Mouse (Mus musculus): ENCODE data around the gene Trip6. TPM values are rescaled to one million over a fixed set of nuclear protein-coding genes. Genes with fewer than 3 reads are reported as not detected.

The Trip6 gene
- polyA plus RNA-seq, 1 experiment from 2014 or later = 81.6 TPM

DNA sequence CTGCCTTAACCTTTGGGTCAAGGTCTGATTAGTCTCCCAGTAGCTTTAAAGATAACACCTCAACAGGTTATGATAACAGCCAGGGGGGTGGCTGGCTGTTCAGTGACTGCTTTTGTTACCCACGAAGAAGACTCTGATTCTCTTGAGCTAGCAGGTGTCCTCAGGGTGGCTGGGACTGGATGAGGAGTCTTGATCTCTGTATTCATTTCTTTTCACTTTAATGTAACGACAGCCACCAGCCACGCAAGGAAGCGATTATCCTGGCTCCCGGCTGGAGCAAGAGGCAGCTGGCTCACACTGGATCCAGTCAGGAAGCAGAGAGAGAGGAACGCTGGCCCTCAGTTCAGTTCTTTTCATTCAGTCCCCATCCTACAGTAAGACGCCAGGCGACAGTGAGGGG lies 23.0 kb upstream of the Trip6 start:
- no peak for ATAC-seq (ENCODE audit: insufficient number of reproducible peaks, insufficient read depth, low FRiP score, low TSS enrichment, low read depth)
- H3K27ac ChIP-seq = no peak overlapping the region
- no peaks in the 10 kb centered on the region for H3K36me3 ChIP-seq
- no peak overlapping the region for H3K4me3 ChIP-seq (replicated peaks)
- H3K27me3 ChIP-seq = no peaks in the 10 kb centered on the region
- H3K4me1 ChIP-seq (replicated peaks) = peaks cover 23% of the 10 kb centered on the region
- WGBS = 41% methylated on average over 8 of the region's 8 CpGs
- H3K9ac ChIP-seq (replicated peaks) = no peak overlapping the region
- H3K9me3 ChIP-seq = no peaks in the 10 kb centered on the region
- no peak overlapping the region for H3K4me2 ChIP-seq

DNA sequence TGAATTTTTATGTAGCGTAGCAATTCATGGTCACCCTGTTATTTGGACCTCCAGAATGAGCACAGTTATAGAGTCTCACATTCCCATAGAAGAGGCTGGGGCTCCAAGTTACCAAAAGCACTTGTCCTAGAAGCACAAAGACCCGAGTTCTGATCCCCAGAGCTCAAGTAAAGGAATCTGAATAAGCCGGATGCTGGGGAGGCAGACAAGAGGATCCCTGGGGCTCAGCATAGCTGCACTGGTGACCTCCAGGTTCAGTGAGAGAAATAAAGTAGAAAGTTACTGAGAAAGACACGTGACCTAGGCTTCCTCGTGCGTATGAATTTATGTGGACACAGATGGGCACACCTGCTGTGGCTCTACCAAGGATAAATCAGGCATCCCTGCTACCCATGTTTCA lies 20.9 kb upstream of the Trip6 start:
- peaks cover 26% of the 10 kb centered on the region for H3K4me1 ChIP-seq (replicated peaks)
- H3K27ac ChIP-seq = no peak overlapping the region
- no peak for ATAC-seq (ENCODE audit: insufficient number of reproducible peaks, insufficient read depth, low FRiP score, low TSS enrichment, low read depth)
- no peaks in the 10 kb centered on the region for H3K9me3 ChIP-seq
- no peak overlapping the region for H3K4me3 ChIP-seq (replicated peaks)
- WGBS = 77% methylated on average over 6 of the region's 6 CpGs
- no peaks in the 10 kb centered on the region for H3K27me3 ChIP-seq
- no peak overlapping the region for H3K4me2 ChIP-seq
- H3K9ac ChIP-seq (replicated peaks) = no peak overlapping the region
- peaks cover 3% of the 10 kb centered on the region; the same call in 1 of the 2 replicates for H3K36me3 ChIP-seq

DNA sequence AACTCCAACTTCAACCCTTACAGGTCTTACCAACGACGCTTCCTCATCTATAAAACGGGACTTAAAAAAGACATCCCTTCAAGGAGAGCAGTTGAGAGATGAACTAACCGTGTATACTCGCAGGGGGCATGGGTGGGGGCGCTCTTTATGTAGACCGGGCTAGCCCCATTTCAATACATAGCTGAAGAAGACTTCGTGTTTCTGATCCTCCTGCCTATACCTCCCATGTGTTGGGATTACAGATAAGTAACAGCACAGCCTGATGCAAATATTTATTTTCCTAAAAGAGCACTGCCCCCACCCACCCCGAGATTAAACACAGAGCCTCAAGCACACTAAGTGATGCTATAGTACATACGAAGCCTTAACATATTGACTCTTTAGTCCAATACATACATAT lies 20.1 kb upstream of the Trip6 start:
- Histone ChIP-seq H3K27ac (no peak overlapping the region), H3K4me2 (peak overlapping the region; percentile 91; the same call in 1 of the 2 replicates), H3K9me3 (no peaks in the 10 kb centered on the region), H3K36me3 (peaks cover 5% of the 10 kb centered on the region), H3K4me3 (replicated peaks) (no peak overlapping the region), H3K4me1 (replicated peaks) (peaks cover 19% of the 10 kb centered on the region), H3K9ac (replicated peaks) (no peak overlapping the region), H3K27me3 (no peaks in the 10 kb centered on the region)
- WGBS = 56% methylated on average over 10 of the region's 10 CpGs
- no peak for ATAC-seq (ENCODE audit: insufficient number of reproducible peaks, insufficient read depth, low FRiP score, low TSS enrichment, low read depth)

DNA sequence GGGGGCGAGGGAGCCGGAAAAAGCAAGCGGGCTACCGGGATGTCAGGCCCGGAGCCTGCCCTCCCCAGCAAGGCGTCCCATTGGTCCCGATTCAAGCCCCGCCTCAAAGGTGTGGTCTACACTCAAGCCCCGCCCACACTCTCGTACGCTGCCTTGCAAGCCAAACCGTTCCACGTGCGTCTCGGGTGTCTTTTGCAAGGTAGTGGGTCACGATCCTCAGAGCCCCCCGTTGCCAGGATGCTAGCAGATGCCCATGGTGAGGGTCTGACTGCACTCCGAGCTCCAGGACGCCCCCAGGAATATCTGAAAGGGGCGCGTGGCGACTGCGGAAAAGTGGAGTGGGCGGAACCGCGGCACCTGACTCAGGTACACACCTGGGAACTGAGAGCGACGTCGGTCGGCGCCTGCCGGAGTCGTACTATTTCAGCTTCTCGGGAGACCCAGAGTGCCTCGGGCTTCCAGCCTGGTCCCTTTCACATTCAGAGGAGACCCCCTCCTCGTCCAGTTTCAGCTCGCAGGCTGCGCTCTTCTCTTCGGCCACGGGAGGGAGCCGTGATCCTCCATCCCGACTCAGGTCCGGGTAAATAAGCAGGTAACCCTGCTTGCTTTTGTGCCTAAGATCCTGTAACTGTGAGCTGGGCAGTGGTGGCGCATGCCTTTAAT lies 19.4 kb upstream of the Trip6 start, which contains the start of gene Slc12a9:
Gene Slc12a9, minus strand, starts transcription at position 86 of the 663 bp plus-strand sequence.
- H3K9ac ChIP-seq (replicated peaks) = peak within 1 kb of the TSS; percentile 71
- WGBS = under 1% methylated on average over 44 of the region's 44 CpGs
- H3K4me3 ChIP-seq (replicated peaks) = peak within 1 kb of the TSS; percentile 67
- peak; percentile 77 for ATAC-seq (ENCODE audit: insufficient number of reproducible peaks, insufficient read depth, low FRiP score, low TSS enrichment, low read depth)
- H3K4me1 ChIP-seq (replicated peaks) = peaks cover 12% of the 10 kb centered on the region
- peak within 1 kb of the TSS; percentile 42; the same call in 1 of the 2 replicates for H3K27ac ChIP-seq
- H3K36me3 ChIP-seq = peaks cover 6% of the 10 kb centered on the region
- no peaks in the 10 kb centered on the region for H3K9me3 ChIP-seq
- no peaks in the 10 kb centered on the region for H3K27me3 ChIP-seq
- H3K4me2 ChIP-seq = peak within 1 kb of the TSS; percentile 91

DNA sequence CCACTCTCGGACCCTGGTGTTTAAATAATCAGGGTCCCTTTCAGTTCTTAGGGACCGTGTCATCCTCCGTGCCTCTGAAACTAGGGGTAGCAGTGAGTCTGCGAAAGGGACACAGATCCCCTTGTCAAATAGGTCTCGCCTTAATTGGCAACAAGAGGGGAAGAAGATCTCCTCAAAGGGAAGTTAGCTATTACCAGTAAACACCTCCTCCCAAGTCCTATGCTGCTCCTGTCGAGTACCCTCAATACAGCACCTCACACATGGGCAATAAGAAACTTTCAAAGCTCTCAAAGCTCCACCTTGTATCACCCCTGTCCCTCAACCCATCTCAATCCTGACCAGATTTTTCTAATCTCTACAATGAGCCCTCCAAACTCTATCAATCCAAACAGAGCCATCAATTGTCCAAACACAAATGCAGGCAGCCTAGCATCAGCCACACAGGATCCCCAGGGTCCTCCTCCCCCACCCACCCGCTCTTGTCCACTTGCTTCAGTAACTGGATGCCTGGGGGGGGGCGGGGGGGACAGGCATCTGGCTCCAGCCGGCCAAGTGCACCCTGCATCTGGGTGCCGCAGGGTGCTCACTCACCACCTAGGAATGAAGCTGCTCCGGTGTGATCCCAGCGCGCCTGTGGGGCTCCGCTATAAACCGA lies 18.8 kb upstream of the Trip6 start:
- H3K9me3 ChIP-seq = no peaks in the 10 kb centered on the region
- peak overlapping the region; percentile 67 for H3K4me3 ChIP-seq (replicated peaks)
- peak; percentile 23 for ATAC-seq (ENCODE audit: insufficient number of reproducible peaks, insufficient read depth, low FRiP score, low TSS enrichment, low read depth)
- H3K27ac ChIP-seq = peak overlapping the region; percentile 42; the same call in 1 of the 2 replicates
- peak overlapping the region; percentile 71 for H3K9ac ChIP-seq (replicated peaks)
- H3K4me1 ChIP-seq (replicated peaks) = peaks cover 12% of the 10 kb centered on the region
- peak overlapping the region; percentile 91 for H3K4me2 ChIP-seq
- H3K36me3 ChIP-seq = peaks cover 9% of the 10 kb centered on the region
- H3K27me3 ChIP-seq = no peaks in the 10 kb centered on the region
- 17% methylated on average over 15 of the region's 15 CpGs for WGBS

DNA sequence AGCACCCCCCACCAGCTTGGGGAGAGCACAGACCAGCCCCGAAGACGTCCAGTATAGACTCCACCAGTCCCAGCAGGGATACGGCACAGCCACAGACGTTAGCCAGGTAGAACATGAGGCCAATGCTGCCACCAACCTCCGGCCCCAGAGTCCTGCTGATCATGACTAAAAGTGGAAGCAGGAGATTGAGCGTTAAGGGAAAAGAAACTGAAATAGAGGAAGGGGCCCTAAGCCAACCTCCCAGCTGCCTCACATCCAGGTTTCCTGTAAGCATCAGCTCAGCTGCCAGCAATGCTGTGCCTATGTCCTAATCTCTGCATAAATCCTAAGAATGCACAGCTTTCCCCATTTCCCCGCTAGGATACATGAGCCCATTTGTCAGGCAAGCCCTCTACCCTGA lies 16.7 kb upstream of the Trip6 start:
- Histone ChIP-seq H3K4me3 (replicated peaks) (no peak overlapping the region), H3K4me2 (no peak overlapping the region), H3K36me3 (peaks cover 26% of the 10 kb centered on the region), H3K9ac (replicated peaks) (no peak overlapping the region), H3K9me3 (no peaks in the 10 kb centered on the region), H3K27ac (no peak overlapping the region), H3K4me1 (replicated peaks) (peaks cover 12% of the 10 kb centered on the region), H3K27me3 (no peaks in the 10 kb centered on the region)
- WGBS = 81% methylated on average over 7 of the region's 7 CpGs
- no peak for ATAC-seq (ENCODE audit: insufficient number of reproducible peaks, insufficient read depth, low FRiP score, low TSS enrichment, low read depth)

DNA sequence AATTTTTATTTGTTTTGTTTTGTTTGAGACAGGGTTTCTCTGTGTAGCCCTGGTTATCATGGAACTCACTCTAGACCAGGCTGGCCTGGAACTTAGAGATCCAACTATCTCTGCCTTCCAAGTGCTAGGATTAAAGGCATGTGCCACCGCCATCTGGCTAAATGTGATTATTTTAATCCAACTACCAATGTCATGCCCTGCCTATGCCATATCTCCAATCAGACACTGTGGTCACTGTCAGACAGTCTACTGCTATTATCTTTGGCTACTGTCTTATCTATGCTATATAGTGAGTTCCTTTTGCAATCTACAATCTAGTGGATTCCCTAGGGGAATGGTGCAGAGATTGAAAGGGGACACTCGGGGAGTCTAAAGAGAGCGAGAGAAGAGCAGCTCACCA lies 6.8 kb upstream of the Trip6 start:
- no peak overlapping the region for H3K9ac ChIP-seq (replicated peaks)
- H3K4me3 ChIP-seq (replicated peaks) = no peak overlapping the region
- peaks cover 73% of the 10 kb centered on the region for H3K36me3 ChIP-seq
- no peaks in the 10 kb centered on the region for H3K4me1 ChIP-seq (replicated peaks)
- ATAC-seq (ENCODE audit: insufficient number of reproducible peaks, insufficient read depth, low FRiP score, low TSS enrichment, low read depth) = no peak
- no peaks in the 10 kb centered on the region for H3K9me3 ChIP-seq
- 95% methylated on average over 3 of the region's 3 CpGs for WGBS
- no peaks in the 10 kb centered on the region for H3K27me3 ChIP-seq
- H3K27ac ChIP-seq = no peak overlapping the region
- H3K4me2 ChIP-seq = no peak overlapping the region

DNA sequence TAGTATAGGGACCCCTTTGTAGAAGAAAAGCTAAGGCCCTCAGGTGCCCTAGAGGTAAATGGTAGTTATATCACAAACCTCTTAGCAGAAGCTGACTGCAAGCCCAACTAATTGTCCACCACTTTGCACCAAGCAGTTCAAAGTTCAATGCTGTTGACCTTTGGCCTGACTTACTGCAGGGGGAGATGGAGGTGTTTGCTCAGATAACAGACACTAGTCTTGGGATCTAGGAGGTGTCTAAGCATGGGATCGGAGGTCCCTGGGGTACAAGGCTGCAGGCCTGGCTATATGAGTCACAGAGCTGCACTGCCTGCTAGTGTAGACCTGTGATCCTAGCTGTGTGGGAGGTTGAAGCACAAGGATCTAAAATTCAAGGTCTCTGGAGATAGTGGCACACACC lies 4.4 kb upstream of the Trip6 start:
- H3K4me3 ChIP-seq (replicated peaks) = no peak overlapping the region
- H3K36me3 ChIP-seq = peaks cover 56% of the 10 kb centered on the region
- H3K9me3 ChIP-seq = no peaks in the 10 kb centered on the region
- no peaks in the 10 kb centered on the region for H3K27me3 ChIP-seq
- peaks cover 14% of the 10 kb centered on the region for H3K4me1 ChIP-seq (replicated peaks)
- no peak overlapping the region for H3K4me2 ChIP-seq
- H3K9ac ChIP-seq (replicated peaks) = no peak overlapping the region
- no peak overlapping the region for H3K27ac ChIP-seq
- WGBS = 82% methylated on average over 1 of the region's 1 CpGs
- no peak for ATAC-seq (ENCODE audit: insufficient number of reproducible peaks, insufficient read depth, low FRiP score, low TSS enrichment, low read depth)

DNA sequence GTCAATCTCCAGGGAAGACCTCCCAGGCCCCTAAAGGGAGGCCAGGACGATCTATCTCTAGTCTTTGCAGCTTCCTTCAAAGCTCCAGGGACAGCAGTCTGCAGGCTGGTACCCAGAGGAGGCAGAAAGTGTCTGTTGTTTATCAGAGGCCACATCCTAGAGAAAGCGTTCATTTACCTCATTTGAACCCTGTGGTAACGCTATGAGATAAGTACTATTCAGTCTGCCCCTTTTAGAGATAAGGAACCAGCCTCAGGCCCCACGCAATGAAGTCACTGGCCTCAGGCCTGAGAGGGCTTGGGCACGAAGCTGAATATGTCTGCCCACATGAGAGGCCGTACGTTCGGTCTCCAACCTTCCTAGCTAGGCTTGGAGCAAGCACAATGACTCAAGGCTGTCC lies 3.2 kb upstream of the Trip6 start:
- WGBS = 89% methylated on average over 8 of the region's 8 CpGs
- Histone ChIP-seq H3K4me3 (replicated peaks) (no peak overlapping the region), H3K9me3 (no peaks in the 10 kb centered on the region), H3K9ac (replicated peaks) (no peak overlapping the region), H3K27me3 (no peaks in the 10 kb centered on the region), H3K27ac (no peak overlapping the region), H3K4me2 (no peak overlapping the region), H3K36me3 (peaks cover 50% of the 10 kb centered on the region), H3K4me1 (replicated peaks) (peaks cover 26% of the 10 kb centered on the region)
- no peak for ATAC-seq (ENCODE audit: insufficient number of reproducible peaks, insufficient read depth, low FRiP score, low TSS enrichment, low read depth)

DNA sequence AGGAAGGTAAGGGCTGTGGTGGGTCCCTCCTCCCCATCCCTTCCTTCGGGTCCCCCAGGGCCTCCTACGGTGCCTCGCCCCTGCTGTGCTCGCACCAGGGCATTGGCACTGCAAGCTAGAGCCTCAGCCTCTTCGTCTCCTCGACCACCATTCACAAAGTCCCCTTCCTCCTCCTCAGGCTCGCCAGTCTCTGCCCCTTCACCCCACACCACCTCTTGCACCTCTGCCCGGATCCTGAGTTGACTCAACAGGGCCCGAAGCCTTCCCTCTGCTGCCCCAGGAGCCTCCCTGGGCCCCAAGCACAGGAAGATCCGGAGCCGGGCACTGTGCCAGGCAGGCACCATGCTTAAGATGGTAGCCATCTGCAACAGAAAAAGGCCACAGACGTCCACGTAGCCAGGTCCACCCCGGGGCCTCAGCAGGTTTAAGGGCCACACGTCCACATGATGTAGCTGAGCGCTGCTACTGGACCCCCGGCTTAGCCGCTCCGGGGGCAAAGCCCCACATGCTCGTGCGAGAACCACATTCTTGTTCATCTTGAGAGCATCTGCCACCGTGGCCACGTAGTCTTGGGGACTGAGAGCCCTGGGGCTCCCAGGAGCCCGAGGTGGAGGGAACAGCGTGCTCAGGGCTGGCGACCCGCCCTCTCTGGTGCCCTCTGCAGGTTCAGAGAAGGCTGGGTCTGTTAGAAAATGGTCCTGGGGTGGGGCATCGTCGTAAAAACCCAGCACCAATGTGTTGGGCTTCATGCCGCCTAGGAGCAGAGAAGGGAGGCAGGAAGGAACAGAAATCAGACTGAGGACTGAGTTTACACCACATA lies 1.1 kb upstream of the Trip6 start:
- Histone ChIP-seq H3K36me3 (peaks cover 51% of the 10 kb centered on the region), H3K27ac (peak overlapping the region; percentile 97), H3K4me1 (replicated peaks) (peaks cover 36% of the 10 kb centered on the region), H3K4me2 (peak overlapping the region; percentile 96), H3K4me3 (replicated peaks) (no peak overlapping the region), H3K9me3 (no peaks in the 10 kb centered on the region), H3K27me3 (no peaks in the 10 kb centered on the region), H3K9ac (replicated peaks) (peak overlapping the region; percentile 53)
- WGBS = 42% methylated on average over 30 of the region's 30 CpGs
- ATAC-seq (ENCODE audit: insufficient number of reproducible peaks, insufficient read depth, low FRiP score, low TSS enrichment, low read depth) = no peak

All from limb, embryonic 12.5 days (tissue).